8 mouse cellular contexts compared by ENCODE assay signal in genomic region chr14:24486241-24486767, GRCm38 (mm10). TPM values are rescaled to one million over a fixed set of nuclear protein-coding genes. Genes with fewer than 3 reads are reported as not detected.
DNase-seq lines count a peak whose midpoint lies in the region; ATAC-seq and TF ChIP-seq lines count a peak whose summit lies in the region.

No protein-coding gene starts in this region.

- peaks cover 36% of the 10 kb centered on the region for H3K79me2 ChIP-seq in C2C12 (ENCODE audit: control insufficient read depth, insufficient read depth)

- peak overlapping the region; percentile 63 for H3K9ac ChIP-seq in forebrain, embryonic 16.5 days (replicated peaks; ENCODE audit: low read depth, low read length)
- H3K9ac ChIP-seq in limb, embryonic 12.5 days (replicated peaks): peak overlapping the region; percentile 83

- no peak for DNase-seq in cerebellum, adult 8-10 months
- no peak for DNase-seq in layer of hippocampus, adult 8-10 months (ENCODE audit: low spot score in 2 of 2)
- DNase-seq in layer of hippocampus, adult 18-20 months (ENCODE audit: low spot score in 2 of 2): no peak

- H3K4me3 ChIP-seq in C2C12 (ENCODE audit: insufficient read depth, poor library complexity, severe bottlenecking): peak overlapping the region; percentile 94
- peak overlapping the region; percentile 58 for H3K4me3 ChIP-seq in forebrain, embryonic 16.5 days (replicated peaks; ENCODE audit: low read length)
- peak overlapping the region; percentile 83 for H3K4me3 ChIP-seq in limb, embryonic 12.5 days (replicated peaks)
- H3K4me3 ChIP-seq in small intestine, adult 2 months (ENCODE audit: low read depth, low read length): peak overlapping the region; percentile 97

- 0 out of 2 replicates have a peak, but pooled peaks have one; percentile 5 for ATAC-seq in cerebellum, adult (ENCODE audit: insufficient number of reproducible peaks, low FRiP score, low TSS enrichment)
- no peak for ATAC-seq in forebrain, embryonic 16.5 days
- ATAC-seq in limb, embryonic 12.5 days (ENCODE audit: insufficient number of reproducible peaks, insufficient read depth, low FRiP score, low TSS enrichment, low read depth): no peak

- H3K4me2 ChIP-seq in forebrain, embryonic 16.5 days (ENCODE audit: low read length): peak overlapping the region; percentile 77
- H3K4me2 ChIP-seq in limb, embryonic 12.5 days: peak overlapping the region; percentile 75

- peaks cover 31% of the 10 kb centered on the region for H3K36me3 ChIP-seq in C2C12 (ENCODE audit: control insufficient read depth, insufficient read depth)
- H3K36me3 ChIP-seq in forebrain, embryonic 16.5 days (ENCODE audit: control insufficient read depth, insufficient read depth): peaks cover 8% of the 10 kb centered on the region
- H3K36me3 ChIP-seq in limb, embryonic 12.5 days: peaks cover 35% of the 10 kb centered on the region
- peaks cover 15% of the 10 kb centered on the region for H3K36me3 ChIP-seq in small intestine, adult 2 months (ENCODE audit: control insufficient read depth, insufficient read depth, low read length)

- H3ac ChIP-seq in C2C12 (ENCODE audit: control insufficient read depth, insufficient read length, low read depth): peak overlapping the region; percentile 88

- H3K4me1 ChIP-seq in forebrain, embryonic 16.5 days (replicated peaks; ENCODE audit: control insufficient read depth, insufficient read depth, low read length): peaks cover 12% of the 10 kb centered on the region
- H3K4me1 ChIP-seq in limb, embryonic 12.5 days (replicated peaks): peaks cover 11% of the 10 kb centered on the region
- H3K4me1 ChIP-seq in small intestine, adult 2 months (ENCODE audit: control insufficient read depth, insufficient read depth, insufficient read length, low read length): peaks cover 9% of the 10 kb centered on the region; the same call in 1 of the 2 replicates

- no peaks in the 10 kb centered on the region for H3K27me3 ChIP-seq in C2C12 (ENCODE audit: control insufficient read depth, insufficient read depth, insufficient read length)
- H3K27me3 ChIP-seq in forebrain, embryonic 16.5 days (replicated peaks; ENCODE audit: control insufficient read depth, insufficient read depth, low read length): no peaks in the 10 kb centered on the region
- no peaks in the 10 kb centered on the region for H3K27me3 ChIP-seq in limb, embryonic 12.5 days
- no peaks in the 10 kb centered on the region for H3K27me3 ChIP-seq in small intestine, adult 2 months (ENCODE audit: control insufficient read depth, insufficient read depth, low read length)

- 5% methylated on average over 13 of the region's 13 CpGs for WGBS in forebrain, embryonic 16.5 days
- WGBS in limb, embryonic 12.5 days: 7% methylated on average over 13 of the region's 13 CpGs
- WGBS in small intestine, adult 2 months: 1% methylated on average over 13 of the region's 13 CpGs

- H3K79me3 ChIP-seq in C2C12 (ENCODE audit: low read depth): peaks cover 28% of the 10 kb centered on the region

- no peak overlapping the region for H3K27ac ChIP-seq in forebrain, embryonic 16.5 days (ENCODE audit: low read length)
- no peak overlapping the region; the same call in 1 of the 2 replicates for H3K27ac ChIP-seq in limb, embryonic 12.5 days
- H3K27ac ChIP-seq in small intestine, adult 2 months (ENCODE audit: insufficient read depth, low read depth, low read length): no peak overlapping the region

- H3K9me3 ChIP-seq in forebrain, embryonic 16.5 days (ENCODE audit: control insufficient read depth, low read length): no peaks in the 10 kb centered on the region
- no peaks in the 10 kb centered on the region for H3K9me3 ChIP-seq in limb, embryonic 12.5 days

- no peak for TF ChIP-seq CTCF in C2C12 (IDR thresholded peaks at IDR 0.05; ENCODE audit: control insufficient read depth, insufficient read depth, insufficient read length)
- no peak for TF ChIP-seq CTCF in small intestine, adult 2 months (IDR thresholded peaks at IDR 0.05; ENCODE audit: extremely low read depth, insufficient read length, insufficient replicate concordance, low read depth, low read length)

- TF ChIP-seq POLR2A in small intestine, adult 2 months (IDR thresholded peaks at IDR 0.05; ENCODE audit: low read depth, low read length): no peak

TF ChIP-seq in C2C12, 6 proteins besides CTCF, POLR2A, EP300 and RAD21:
- TF ChIP-seq MAX (IDR thresholded peaks at IDR 0.05) (no peak), FOSL1 (IDR thresholded peaks at IDR 0.05; ENCODE audit: insufficient read depth, low read length, poor library complexity, severe bottlenecking) (no peak), USF1 (IDR thresholded peaks at IDR 0.05; ENCODE audit: low read depth) (no peak), CEBPB (IDR thresholded peaks at IDR 0.05; ENCODE audit: low read depth) (no peak)

RNA-seq across cellular contexts. Expression of gene Polr3a, which starts 0.6 kb away (rescaled TPM):
- 12.3 TPM for polyA plus RNA-seq in C2C12 (2012; fragmentation: generic; extraction: Trizol)
- polyA plus RNA-seq in forebrain, embryonic 16.5 days (2015; fragmentation: Nextera tagmentation; extraction: Ambion mirVana): 20.8 and 23.8 TPM in 2 replicates
- 20.8 and 22.4 TPM in 2 replicates for polyA plus RNA-seq in limb, embryonic 12.5 days (2016; fragmentation: Nextera tagmentation; extraction: Ambion mirVana)
- polyA plus RNA-seq in small intestine, adult 2 months (2012; rRNA removed): 1.9 and 3.8 TPM in 2 replicates
- 10 to 100 TPM; 34.5 to 37.9 (median 37.0) TPM for total RNA-seq in layer of hippocampus, adult 8-10 months (2022)
- total RNA-seq in layer of hippocampus, adult 18-20 months (2021): 10 to 100 TPM; 32.5 to 35.4 TPM

RNA-seq across cellular contexts. Expression of gene Rps24, which starts 0.6 kb away (rescaled TPM):
- polyA plus RNA-seq in C2C12 (2012; fragmentation: generic; extraction: Trizol): 3,018 TPM
- polyA plus RNA-seq in forebrain, embryonic 16.5 days (2015; fragmentation: Nextera tagmentation; extraction: Ambion mirVana): 482 and 530 TPM in 2 replicates
- 1,250 and 1,292 TPM in 2 replicates for polyA plus RNA-seq in limb, embryonic 12.5 days (2016; fragmentation: Nextera tagmentation; extraction: Ambion mirVana)
- polyA plus RNA-seq in small intestine, adult 2 months (2012; rRNA removed): 255 and 261 TPM in 2 replicates
- total RNA-seq in layer of hippocampus, adult 8-10 months (2022): 100 to 1,000 TPM; 784 to 930 (median 855) TPM
- 100 to 1,000 TPM; 818 to 858 TPM for total RNA-seq in layer of hippocampus, adult 18-20 months (2021)
